Mouse (Mus musculus) olfactory bulb, adult 2 months (tissue): ENCODE measurements around the gene Cd2bp2.

ENCODE experiments used
- CTCF ChIP-seq: fragments of 200-500 bp; IDR thresholded peaks from 2 replicates; pipeline ENCODE4 v1.5.1; 2012; ENCODE audit warnings: low read depth, mild to moderate bottlenecking, low read length, moderate library complexity; ENCODE audit not compliant: insufficient read depth
- POLR2A ChIP-seq: fragments of 200-500 bp; IDR thresholded peaks from 2 replicates; pipeline ENCODE4 v1.6.1; 2012; ENCODE audit warnings: mild to moderate bottlenecking, low read depth, low read length, moderate library complexity; ENCODE audit not compliant: insufficient read depth

GRCm38 (mm10) chr7:127153477-127153876 is 42.4 kb downstream of the Cd2bp2 start:
- no peak for TF ChIP-seq POLR2A
- no peak for TF ChIP-seq CTCF
